Mouse (Mus musculus) kidney, adult 2 months (tissue): ENCODE data around the gene Akt1s1.

Experiments used
- CTCF ChIP-seq: fragments of 200-500 bp; conservative IDR thresholded peaks from 2 replicates; pipeline ENCODE4 v1.5.1; 2011; ENCODE audit warnings: low read depth, mild to moderate bottlenecking, control low read depth, low read length, moderate library complexity, mixed read lengths; ENCODE audit not compliant: insufficient read depth, insufficient read length
- POLR2A ChIP-seq: fragments of 200-500 bp; IDR thresholded peaks from one replicate; pipeline ENCODE4 v1.6.1; 2011; ENCODE audit warnings: low read depth, low read length, control low read depth

DNA sequence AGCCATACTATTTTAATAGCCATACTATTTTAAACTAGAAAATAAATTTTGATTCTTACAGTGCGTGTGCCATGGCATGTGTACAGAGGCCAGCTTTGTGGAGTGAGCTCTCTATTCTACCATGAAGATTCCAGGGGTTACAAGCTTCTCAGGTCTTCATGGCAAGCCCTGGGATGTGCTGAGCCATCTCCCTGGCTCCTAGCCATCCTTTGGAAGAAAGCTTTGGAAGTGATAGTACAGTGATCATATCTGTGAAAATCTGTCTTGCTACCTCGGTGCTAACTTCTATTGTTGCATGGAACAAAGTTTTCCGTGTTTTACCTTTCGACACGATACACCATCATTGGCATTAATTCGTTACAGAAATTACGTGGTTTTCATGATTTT, 46.4 kb downstream of the Akt1s1 start:
- TF ChIP-seq CTCF (no peak), POLR2A (no peak)
